Mouse (Mus musculus) embryonic facial prominence, embryonic 13.5 days (tissue): ENCODE measurements around the gene Gm42674. TPM values are rescaled to one million over a fixed set of nuclear protein-coding genes. Genes with fewer than 3 reads are reported as not detected.

ENCODE experiments used
- ATAC-seq: fragments of 200-750 bp; cut with Nextera tagmentation; 2 replicates; pipeline ENCODE4 v1.8.0; 2017; ENCODE audit warnings: low read depth; ENCODE audit not compliant: insufficient number of reproducible peaks, insufficient read depth, low FRiP score, low TSS enrichment
- H3K27ac ChIP-seq: fragments of 300-500 bp; sonication (generic); 2 replicates; pipeline ENCODE4 v1.5.1; 2015; ENCODE audit warnings: moderate library complexity, mild to moderate bottlenecking, inconsistent platforms
- H3K27me3 ChIP-seq: fragments of 300-500 bp; sonication (generic); 2 replicates; pipeline ENCODE4 v1.6.1; 2015; ENCODE audit warnings: mild to moderate bottlenecking, inconsistent platforms
- H3K36me3 ChIP-seq: fragments of 300-500 bp; sonication (generic); 2 replicates; pipeline ENCODE4 v1.6.1; 2015; ENCODE audit warnings: mild to moderate bottlenecking, inconsistent platforms
- H3K4me1 ChIP-seq: fragments of 300-500 bp; sonication (generic); 2 replicates; pipeline ENCODE4 v1.6.1; 2015; ENCODE audit warnings: inconsistent platforms
- H3K4me2 ChIP-seq: fragments of 300-500 bp; sonication (generic); 2 replicates; pipeline ENCODE4 v1.6.1; 2015; ENCODE audit warnings: moderate library complexity, mild to moderate bottlenecking, inconsistent platforms
- H3K4me3 ChIP-seq: fragments of 300-500 bp; sonication (generic); 2 replicates; pipeline ENCODE4 v1.5.1; 2015; ENCODE audit warnings: mild to moderate bottlenecking, inconsistent platforms
- H3K9ac ChIP-seq: fragments of 300-500 bp; sonication (generic); 2 replicates; pipeline ENCODE4 v1.6.1; 2015; ENCODE audit warnings: mild to moderate bottlenecking, inconsistent platforms
- H3K9me3 ChIP-seq: fragments of 300-500 bp; sonication (generic); 2 replicates; pipeline ENCODE4 v1.6.1; 2016; ENCODE audit warnings: inconsistent platforms
- WGBS: fragments of 180-500 bp; shearing (Covaris S2); methylation state at CpG from one replicate; pipeline ENCODE4 v1.1.7; 2015; ENCODE audit warnings: mixed read lengths; 5-methylcytosine and 5-hydroxymethylcytosine counted together
- polyA plus RNA-seq: library from polyadenylated mRNA; unstranded; fragments of >200 nt; fragmentation: Nextera tagmentation; extraction: Ambion mirVana; gene quantifications from 2 replicates; pipeline ENCODE4 v1.2.1, GENCODE M21; 2015

Gene Gm42674
- polyA plus RNA-seq, 1 experiment from 2014 or later, result not detected

DNA sequence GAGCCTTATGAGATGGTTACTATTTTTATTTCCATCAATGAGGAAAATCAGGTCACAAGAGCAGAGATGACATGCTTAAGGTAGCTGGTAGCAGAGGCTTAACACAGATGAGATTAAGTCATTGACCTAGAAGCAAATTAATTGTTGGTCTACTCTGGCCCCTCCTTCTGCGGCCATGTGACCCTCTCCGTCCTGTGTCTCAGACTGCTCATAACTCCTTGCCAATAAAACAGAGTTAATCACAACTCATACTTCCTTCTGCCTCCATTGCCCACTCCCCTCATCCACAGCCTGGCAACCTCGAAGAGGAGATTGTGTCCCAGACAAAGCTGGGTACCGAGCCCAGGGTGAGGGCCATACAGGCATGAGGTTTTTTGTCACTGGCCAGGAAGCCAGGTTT lies 3.5 kb upstream of the Gm42674 start:
- H3K9ac ChIP-seq, result no peak overlapping the region
- peaks cover 29% of the 10 kb centered on the region for H3K4me1 ChIP-seq
- no peak overlapping the region for H3K4me3 ChIP-seq
- H3K4me2 ChIP-seq, result no peak overlapping the region
- no peaks in the 10 kb centered on the region for H3K36me3 ChIP-seq
- WGBS, result 80% methylated on average over 4 of the region's 4 CpGs
- no peaks in the 10 kb centered on the region for H3K27me3 ChIP-seq
- ATAC-seq, result no peak
- no peak overlapping the region for H3K27ac ChIP-seq
- no peaks in the 10 kb centered on the region for H3K9me3 ChIP-seq

DNA sequence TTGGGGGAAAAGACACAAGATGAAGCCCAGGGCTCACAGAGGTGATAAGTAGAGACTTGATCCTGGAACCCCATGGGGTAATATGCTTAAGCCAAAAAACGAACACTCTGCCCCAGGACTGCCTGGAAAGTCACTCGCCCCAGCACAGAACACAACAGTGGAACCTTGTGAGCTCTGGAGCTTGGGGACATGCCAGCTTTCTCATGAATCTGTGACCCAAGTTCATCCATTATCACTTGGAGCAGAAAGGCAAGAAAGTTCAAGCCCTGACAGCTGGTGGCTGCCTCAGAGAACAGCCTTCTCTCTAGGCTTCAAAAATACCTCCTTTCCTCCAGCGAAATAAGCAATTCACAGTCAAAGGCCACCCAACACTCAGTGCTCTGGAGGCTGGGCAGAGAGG lies 2.3 kb upstream of the Gm42674 start:
- 85% methylated on average over 3 of the region's 3 CpGs for WGBS
- H3K4me1 ChIP-seq, result peaks cover 40% of the 10 kb centered on the region
- no peak for ATAC-seq
- H3K4me2 ChIP-seq, result no peak overlapping the region
- no peak overlapping the region for H3K4me3 ChIP-seq
- H3K27ac ChIP-seq, result no peak overlapping the region
- H3K36me3 ChIP-seq, result no peaks in the 10 kb centered on the region
- no peaks in the 10 kb centered on the region for H3K9me3 ChIP-seq
- no peak overlapping the region for H3K9ac ChIP-seq
- H3K27me3 ChIP-seq, result no peaks in the 10 kb centered on the region

DNA sequence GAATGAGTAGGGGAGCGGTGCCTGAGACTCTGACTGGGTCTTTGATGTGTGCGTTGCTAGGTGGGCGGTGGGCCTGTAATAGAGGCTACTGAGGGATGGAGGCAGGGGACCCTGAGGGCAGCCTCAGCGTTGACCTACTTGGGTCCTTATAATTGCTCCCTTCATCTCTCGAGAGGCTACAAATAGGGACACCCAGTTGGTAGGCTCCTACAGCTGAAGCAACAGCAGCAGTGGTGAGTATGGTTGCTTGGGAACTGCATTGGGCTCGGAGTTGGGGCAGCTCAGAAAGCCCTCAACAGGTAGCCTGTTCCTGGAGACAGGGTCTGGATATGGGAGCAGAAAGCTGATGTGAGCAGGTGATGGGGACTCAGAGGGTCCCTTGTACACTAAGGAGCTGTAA lies 1.7 kb upstream of the Gm42674 start:
- Histone ChIP-seq H3K4me3 (no peak overlapping the region), H3K9ac (no peak overlapping the region), H3K4me1 (peaks cover 46% of the 10 kb centered on the region), H3K4me2 (no peak overlapping the region), H3K27ac (peak overlapping the region; percentile 60; the same call in 1 of the 2 replicates), H3K9me3 (no peaks in the 10 kb centered on the region), H3K36me3 (no peaks in the 10 kb centered on the region), H3K27me3 (no peaks in the 10 kb centered on the region)
- WGBS, result 70% methylated on average over 6 of the region's 6 CpGs
- ATAC-seq, result no peak

DNA sequence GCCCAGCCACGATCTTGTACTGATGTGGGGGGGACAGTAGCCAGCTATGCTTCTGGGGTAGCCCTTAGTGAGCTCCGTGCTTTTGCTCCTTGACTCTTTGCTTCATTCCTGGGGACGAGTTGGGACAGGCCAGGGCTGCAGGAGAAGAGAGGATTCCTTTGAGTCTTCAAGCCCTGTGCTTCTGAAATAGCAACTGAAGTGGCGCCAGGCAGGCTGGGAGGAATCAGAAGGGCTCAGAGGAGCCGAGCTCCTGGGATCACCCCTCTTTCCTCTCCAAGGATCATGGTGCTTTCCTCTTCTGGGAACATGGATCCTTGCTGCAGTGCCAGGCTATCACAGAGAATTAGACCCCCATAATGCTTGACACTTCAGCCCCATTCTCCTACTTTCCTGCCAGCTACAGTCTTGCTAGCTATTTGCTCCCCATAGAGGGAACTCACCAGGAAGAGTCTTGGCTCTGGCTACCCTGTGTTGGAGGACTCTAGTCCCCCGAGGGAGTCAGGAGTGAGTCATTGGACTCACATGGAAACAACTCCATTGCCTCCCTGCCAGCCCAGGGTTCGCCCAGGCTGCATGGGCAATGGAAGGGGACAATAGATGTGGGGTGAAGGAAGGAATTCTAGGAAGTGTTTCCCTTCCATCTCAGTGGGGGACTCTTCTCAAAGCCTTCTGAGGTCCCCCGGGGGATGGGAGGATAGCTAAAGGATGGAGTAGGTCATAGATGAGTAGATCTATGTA lies 1.1 kb upstream of the Gm42674 start:
- Histone ChIP-seq H3K27me3 (no peaks in the 10 kb centered on the region), H3K9me3 (no peaks in the 10 kb centered on the region), H3K36me3 (no peaks in the 10 kb centered on the region), H3K4me2 (no peak overlapping the region), H3K4me1 (peaks cover 52% of the 10 kb centered on the region), H3K4me3 (no peak overlapping the region), H3K27ac (peak overlapping the region; percentile 60), H3K9ac (no peak overlapping the region)
- WGBS, result 67% methylated on average over 8 of the region's 8 CpGs
- no peak for ATAC-seq

DNA sequence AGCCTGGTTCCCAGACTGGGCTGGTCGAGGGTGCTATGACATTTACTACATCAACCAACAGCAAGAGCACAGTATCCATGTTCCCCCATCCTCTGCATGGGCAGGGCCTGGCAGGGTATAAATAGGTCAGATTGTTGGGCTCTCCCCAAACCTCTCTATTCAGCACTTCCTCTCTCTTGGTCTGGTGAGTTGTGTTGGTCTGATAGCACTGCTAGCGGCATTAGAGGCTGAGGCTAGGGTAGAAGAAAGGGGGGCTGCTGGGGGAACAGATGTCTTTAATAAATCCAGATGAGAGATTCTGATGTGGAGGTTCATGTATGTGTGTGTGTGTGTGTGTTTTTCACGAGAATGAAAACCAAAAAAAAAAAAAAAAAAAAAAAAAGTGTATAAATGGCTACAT lies 1.9 kb downstream of the Gm42674 start, which contains the start of gene S100a4:
Gene S100a4, plus strand, starts transcription at position 149 of the 400 bp plus-strand sequence.
- Histone ChIP-seq H3K36me3 (no peaks in the 10 kb centered on the region), H3K4me1 (peaks cover 58% of the 10 kb centered on the region), H3K9me3 (no peaks in the 10 kb centered on the region), H3K27ac (peak within 1 kb of the TSS; percentile 97), H3K4me3 (no peak within 1 kb of the TSS), H3K4me2 (peak within 1 kb of the TSS; percentile 33), H3K9ac (0 out of 2 replicates have a peak within 1 kb of the TSS, but pooled peaks have one; percentile 12), H3K27me3 (no peaks in the 10 kb centered on the region)
- WGBS, result 22% methylated on average over 3 of the region's 3 CpGs
- peak; percentile 43; the same call in 1 of the 2 replicates for ATAC-seq

DNA sequence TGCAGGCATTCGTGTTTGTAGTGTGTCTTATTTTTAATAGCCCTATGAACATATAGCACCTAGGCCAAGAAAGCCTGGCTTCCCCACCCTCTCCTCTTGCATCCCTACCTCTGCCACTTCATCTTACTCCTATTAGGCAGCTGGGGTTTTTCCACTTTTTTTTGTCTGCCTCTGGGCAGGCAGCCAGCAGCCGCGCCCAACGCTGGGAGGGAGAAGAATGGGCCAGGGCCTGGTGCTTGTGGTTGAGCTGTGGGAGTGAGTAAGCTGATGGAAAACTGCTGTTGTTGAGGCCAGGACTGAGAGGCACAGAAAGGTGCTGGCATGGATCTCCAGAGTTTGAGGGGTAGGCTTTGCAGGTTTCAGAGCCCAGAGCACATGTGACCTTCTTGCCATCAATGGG lies 2.7 kb downstream of the Gm42674 start:
- peak overlapping the region; percentile 33 for H3K4me2 ChIP-seq
- H3K9ac ChIP-seq, result no peak overlapping the region
- no peaks in the 10 kb centered on the region for H3K36me3 ChIP-seq
- no peaks in the 10 kb centered on the region for H3K27me3 ChIP-seq
- H3K4me1 ChIP-seq, result peaks cover 58% of the 10 kb centered on the region
- ATAC-seq, result peak; percentile 83
- WGBS, result 18% methylated on average over 4 of the region's 4 CpGs
- no peaks in the 10 kb centered on the region for H3K9me3 ChIP-seq
- no peak overlapping the region for H3K4me3 ChIP-seq
- H3K27ac ChIP-seq, result peak overlapping the region; percentile 97

DNA sequence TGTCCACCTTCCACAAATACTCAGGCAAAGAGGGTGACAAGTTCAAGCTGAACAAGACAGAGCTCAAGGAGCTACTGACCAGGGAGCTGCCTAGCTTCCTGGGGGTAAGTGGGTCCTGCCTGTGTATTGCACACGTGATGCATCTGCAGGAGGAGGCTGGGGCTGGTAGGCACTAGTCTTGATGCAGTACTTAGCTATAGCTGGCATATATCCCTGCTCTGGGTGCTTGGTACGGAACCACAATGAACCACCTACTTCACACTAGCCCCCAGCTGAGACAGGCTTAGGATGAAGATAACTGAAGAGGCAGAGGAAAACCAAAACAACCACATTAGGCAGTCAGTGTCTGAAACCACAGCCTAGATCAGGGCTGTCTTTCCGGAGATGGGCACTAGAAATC lies 3.3 kb downstream of the Gm42674 start:
- no peak overlapping the region for H3K9ac ChIP-seq
- ATAC-seq, result no peak
- peak overlapping the region; percentile 33 for H3K4me2 ChIP-seq
- no peaks in the 10 kb centered on the region for H3K27me3 ChIP-seq
- no peaks in the 10 kb centered on the region for H3K9me3 ChIP-seq
- no peak overlapping the region for H3K4me3 ChIP-seq
- H3K27ac ChIP-seq, result peak overlapping the region; percentile 97
- H3K4me1 ChIP-seq, result peaks cover 55% of the 10 kb centered on the region
- no peaks in the 10 kb centered on the region for H3K36me3 ChIP-seq
- WGBS, result 56% methylated on average over 3 of the region's 3 CpGs

DNA sequence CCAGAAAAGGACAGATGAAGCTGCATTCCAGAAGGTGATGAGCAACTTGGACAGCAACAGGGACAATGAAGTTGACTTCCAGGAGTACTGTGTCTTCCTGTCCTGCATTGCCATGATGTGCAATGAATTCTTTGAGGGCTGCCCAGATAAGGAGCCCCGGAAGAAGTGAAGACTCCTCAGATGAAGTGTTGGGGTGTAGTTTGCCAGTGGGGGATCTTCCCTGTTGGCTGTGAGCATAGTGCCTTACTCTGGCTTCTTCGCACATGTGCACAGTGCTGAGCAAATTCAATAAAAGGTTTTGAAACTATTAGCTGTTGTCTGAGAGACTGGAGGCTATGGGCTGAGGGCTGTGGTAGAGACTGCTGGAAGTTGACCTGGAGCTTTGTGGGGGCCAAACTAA lies 4.0 kb downstream of the Gm42674 start:
- H3K27me3 ChIP-seq, result no peaks in the 10 kb centered on the region
- peak overlapping the region; percentile 5 for H3K4me2 ChIP-seq
- H3K27ac ChIP-seq, result peak overlapping the region; percentile 97
- H3K4me1 ChIP-seq, result peaks cover 48% of the 10 kb centered on the region
- no peak overlapping the region for H3K9ac ChIP-seq
- no peak for ATAC-seq
- no peaks in the 10 kb centered on the region for H3K9me3 ChIP-seq
- 41% methylated on average over 2 of the region's 2 CpGs for WGBS
- no peaks in the 10 kb centered on the region for H3K36me3 ChIP-seq
- no peak overlapping the region for H3K4me3 ChIP-seq

DNA sequence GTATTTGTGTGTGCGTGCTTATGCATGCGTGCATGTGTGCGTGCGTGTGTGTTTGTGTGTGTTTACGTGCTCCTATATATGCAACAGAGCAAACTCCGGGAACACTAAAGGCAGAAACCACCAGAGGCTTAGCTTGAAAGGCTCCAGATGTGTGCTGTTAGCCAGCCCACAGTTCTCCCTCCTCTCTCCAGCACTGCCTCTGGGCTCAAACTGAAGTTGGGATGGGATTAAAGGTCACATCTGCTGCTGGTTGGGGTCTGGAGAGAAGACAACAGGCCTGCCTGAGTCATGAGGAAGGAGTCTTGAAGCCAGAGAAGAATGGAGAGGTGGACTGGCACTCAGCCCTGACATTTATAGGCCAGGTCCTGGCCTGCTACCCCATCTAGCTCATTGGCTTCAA lies 4.5 kb downstream of the Gm42674 start:
- Histone ChIP-seq H3K9ac (no peak overlapping the region), H3K4me1 (peaks cover 47% of the 10 kb centered on the region), H3K4me2 (peak overlapping the region; percentile 5), H3K27me3 (no peaks in the 10 kb centered on the region), H3K36me3 (no peaks in the 10 kb centered on the region), H3K27ac (peak overlapping the region; percentile 97), H3K4me3 (no peak overlapping the region), H3K9me3 (no peaks in the 10 kb centered on the region)
- WGBS, result 30% methylated on average over 6 of the region's 6 CpGs
- ATAC-seq, result no peak

DNA sequence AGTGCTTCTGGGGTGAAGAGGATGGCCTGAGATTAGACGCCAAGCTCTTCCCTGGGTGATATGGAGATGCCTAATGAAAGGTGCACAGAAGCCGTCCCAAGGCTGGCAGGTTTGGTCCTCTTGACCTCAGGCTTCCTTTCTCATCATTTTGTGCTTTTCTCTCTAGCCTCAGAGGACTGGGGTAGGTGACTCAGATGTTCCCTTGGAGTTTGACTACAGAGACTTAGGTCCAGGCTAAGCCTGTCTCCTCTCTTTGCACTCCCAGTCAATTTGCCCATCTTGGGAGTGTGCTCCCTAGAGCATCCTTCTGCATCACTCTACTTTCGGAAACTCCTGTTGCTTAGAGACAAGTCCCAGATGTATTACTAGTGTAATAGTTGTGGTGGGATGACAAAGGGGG lies 5.7 kb downstream of the Gm42674 start:
- peaks cover 45% of the 10 kb centered on the region for H3K4me1 ChIP-seq
- no peak overlapping the region for H3K4me2 ChIP-seq
- 80% methylated on average over 3 of the region's 3 CpGs for WGBS
- H3K27me3 ChIP-seq, result no peaks in the 10 kb centered on the region
- no peak overlapping the region for H3K9ac ChIP-seq
- no peaks in the 10 kb centered on the region for H3K36me3 ChIP-seq
- H3K9me3 ChIP-seq, result no peaks in the 10 kb centered on the region
- no peak overlapping the region; the same call in 1 of the 2 replicates for H3K27ac ChIP-seq
- H3K4me3 ChIP-seq, result no peak overlapping the region
- ATAC-seq, result no peak

DNA sequence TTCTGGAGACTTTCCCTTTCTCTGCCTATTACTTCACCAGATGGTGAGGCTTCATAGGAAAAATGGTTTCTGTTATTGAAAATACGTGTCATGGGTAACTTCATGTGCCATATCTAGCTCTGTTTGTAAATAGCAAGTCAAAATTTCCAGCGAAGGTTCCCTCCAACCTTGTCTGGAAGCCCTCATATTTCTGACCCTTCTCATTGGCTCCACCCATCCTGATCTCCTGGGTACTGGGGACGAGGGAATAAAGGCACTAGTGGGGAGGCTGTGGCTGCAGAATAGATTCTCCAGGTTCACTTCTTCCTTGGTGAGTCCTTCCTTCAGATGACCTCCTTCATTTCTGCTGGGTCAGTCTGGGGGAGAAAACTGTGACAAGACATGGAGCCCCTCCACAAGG lies 6.5 kb downstream of the Gm42674 start, which contains the start of gene S100a5:
Gene S100a5, plus strand, starts transcription at position 301 of the 400 bp plus-strand sequence.
- peaks cover 41% of the 10 kb centered on the region for H3K4me1 ChIP-seq
- H3K9me3 ChIP-seq, result no peaks in the 10 kb centered on the region
- no peak for ATAC-seq
- H3K27me3 ChIP-seq, result no peaks in the 10 kb centered on the region
- no peak within 1 kb of the TSS for H3K4me3 ChIP-seq
- H3K36me3 ChIP-seq, result no peaks in the 10 kb centered on the region
- H3K27ac ChIP-seq, result no peak within 1 kb of the TSS; the same call in 1 of the 2 replicates
- no peak within 1 kb of the TSS for H3K9ac ChIP-seq
- 63% methylated on average over 3 of the region's 3 CpGs for WGBS
- no peak within 1 kb of the TSS for H3K4me2 ChIP-seq

DNA sequence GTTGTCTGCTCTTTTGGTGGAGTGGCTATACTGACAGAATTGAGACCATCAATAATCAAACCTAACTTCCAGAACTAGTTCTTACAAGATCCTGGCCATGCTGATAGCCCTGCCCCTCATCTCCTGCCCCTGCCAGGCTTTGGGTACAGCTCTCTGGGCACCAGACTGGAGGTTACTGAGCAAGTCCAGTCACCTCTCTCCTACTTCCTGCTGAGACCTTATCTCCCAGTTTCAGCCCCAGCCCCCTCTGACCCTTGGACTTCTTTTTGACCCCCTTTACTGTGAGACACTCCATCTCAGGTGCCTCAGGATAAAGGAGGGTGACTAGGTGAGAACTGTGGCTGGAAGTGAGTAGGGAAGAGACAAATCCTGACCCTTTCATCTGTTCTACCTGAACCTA lies 7.4 kb downstream of the Gm42674 start:
- Histone ChIP-seq H3K9ac (no peak overlapping the region), H3K4me1 (peaks cover 42% of the 10 kb centered on the region), H3K4me3 (no peak overlapping the region), H3K27me3 (no peaks in the 10 kb centered on the region), H3K36me3 (no peaks in the 10 kb centered on the region), H3K4me2 (no peak overlapping the region), H3K9me3 (no peaks in the 10 kb centered on the region), H3K27ac (no peak overlapping the region)
- ATAC-seq, result no peak
